Comparison of ENCODE assay signal across 18 mouse cellular contexts in the genomic region with DNA sequence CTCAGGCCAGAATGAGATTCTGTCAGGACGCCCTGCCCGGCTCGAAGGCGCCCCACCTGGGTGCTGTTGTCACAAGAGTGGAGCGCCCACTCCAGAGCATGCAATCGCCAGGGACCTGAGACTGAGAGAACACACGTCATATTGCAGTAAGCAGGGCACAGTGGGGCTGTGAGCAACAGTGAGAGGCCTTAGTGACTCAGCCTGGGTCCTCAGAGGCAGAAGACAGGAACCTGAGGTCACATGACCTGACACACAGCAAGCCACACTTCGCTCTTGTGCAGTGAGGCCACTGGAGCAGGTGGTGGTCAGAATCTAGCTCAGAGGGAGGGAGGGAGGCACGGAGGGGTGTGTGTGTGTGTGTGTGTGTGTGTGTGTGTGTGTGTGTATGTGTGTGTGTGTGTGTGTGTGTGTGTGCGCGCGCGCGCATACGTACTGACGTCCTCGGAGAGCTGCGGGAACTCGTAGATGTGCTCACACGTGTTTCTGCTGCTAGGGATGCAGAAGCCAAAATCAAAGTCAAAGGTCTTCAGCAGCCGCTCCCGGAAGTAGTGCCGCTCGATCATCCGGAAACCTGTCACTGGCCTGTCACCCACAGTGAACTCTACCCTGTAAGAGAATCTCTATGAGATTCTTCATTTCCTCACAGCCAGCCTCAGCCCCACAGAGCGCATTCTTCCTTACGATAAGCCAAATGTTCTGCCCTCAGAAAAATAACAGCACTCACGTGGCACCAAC. TPM values are rescaled to one million over a fixed set of nuclear protein-coding genes. Genes with fewer than 3 reads are reported as not detected.
DNase-seq lines count a peak whose midpoint lies in the region; ATAC-seq and TF ChIP-seq lines count a peak whose summit lies in the region.
"Had no signal": no experiment of that assay in that cellular context is flagged by ENCODE, and none has a peak within 500 bp of the region (broad histone marks: within the 10 kb centered on the region; RNA-seq: fewer than 3 reads in every experiment).

No protein-coding gene starts in this region.

- no peak overlapping the region for H3K4me2 ChIP-seq in embryonic facial prominence, embryonic 13.5 days
- H3K4me2 ChIP-seq: kidney, embryonic 15.5 days; liver, embryonic 15.5 days had no signal

- peaks cover 83% of the 10 kb centered on the region for H3K36me3 ChIP-seq in embryonic facial prominence, embryonic 13.5 days
- H3K36me3 ChIP-seq in embryonic facial prominence, embryonic 10.5 days (replicated peaks) = peaks cover 100% of the 10 kb centered on the region
- H3K36me3 ChIP-seq in thymus, adult 2 months (ENCODE audit: control insufficient read depth, insufficient read depth, low read length) = peaks cover 12% of the 10 kb centered on the region
- peaks cover 94% of the 10 kb centered on the region for H3K36me3 ChIP-seq in midbrain, embryonic 10.5 days

- no peak for TF ChIP-seq POLR2A in thymus, adult 2 months (IDR thresholded peaks at IDR 0.05; ENCODE audit: control insufficient read depth, extremely low read depth, insufficient read depth, low read length, poor library complexity)
- no peak for TF ChIP-seq POLR2A in cortical plate, adult 2 months (IDR thresholded peaks at IDR 0.05; ENCODE audit: extremely low read depth, insufficient read depth, low read length)

- ATAC-seq in embryonic facial prominence, embryonic 13.5 days (ENCODE audit: insufficient number of reproducible peaks, insufficient read depth, low FRiP score, low TSS enrichment, low read depth) = 0 out of 2 replicates have a peak, but pooled peaks have one; percentile 13

- H3K9me3 ChIP-seq in embryonic facial prominence, embryonic 13.5 days = no peaks in the 10 kb centered on the region
- H3K9me3 ChIP-seq in embryonic facial prominence, embryonic 10.5 days = no peaks in the 10 kb centered on the region
- no peaks in the 10 kb centered on the region for H3K9me3 ChIP-seq in midbrain, embryonic 10.5 days (replicated peaks)
- H3K9me3 ChIP-seq: heart, embryonic 10.5 days; kidney, embryonic 15.5 days; limb, embryonic 10.5 days; liver, embryonic 15.5 days had no signal

- H3K4me1 ChIP-seq in embryonic facial prominence, embryonic 13.5 days = peaks cover 12% of the 10 kb centered on the region
- peaks cover 12% of the 10 kb centered on the region for H3K4me1 ChIP-seq in embryonic facial prominence, embryonic 10.5 days
- H3K4me1 ChIP-seq in thymus, adult 2 months (replicated peaks; ENCODE audit: control insufficient read depth, insufficient read depth, low read length) = peaks cover 20% of the 10 kb centered on the region
- H3K4me1 ChIP-seq in cortical plate, adult 2 months (ENCODE audit: control insufficient read depth, insufficient read depth, low read length) = no peaks in the 10 kb centered on the region
- peaks cover 9% of the 10 kb centered on the region; the same call in 1 of the 2 replicates for H3K4me1 ChIP-seq in midbrain, embryonic 10.5 days

- DNase-seq in embryonic facial prominence, embryonic 10.5 days (ENCODE audit: low spot score) = no peak
- no peak for DNase-seq in thymus, adult 2 months
- DNase-seq in thymus, postnatal 36 days = no peak
- DNase-seq in midbrain, embryonic 10.5 days (ENCODE audit: low spot score) = no peak
- DNase-seq in frontal cortex, postnatal 25 days (ENCODE audit: low spot score in 2 of 2) = no peak
- DNase-seq in urinary bladder, postnatal 10 days (ENCODE audit: low spot score) = no peak
- DNase-seq: adrenal gland, postnatal 36 days; cerebellum, adult 18-20 months; heart, postnatal 4 days; right cerebral cortex, postnatal 4 days had no signal

- no peak overlapping the region for H3K4me3 ChIP-seq in embryonic facial prominence, embryonic 13.5 days
- no peak overlapping the region for H3K4me3 ChIP-seq in embryonic facial prominence, embryonic 10.5 days
- H3K4me3 ChIP-seq in thymus, adult 2 months (ENCODE audit: control insufficient read depth, insufficient read depth, low read length) = no peak overlapping the region; the same call in 1 of the 2 replicates
- no peak overlapping the region for H3K4me3 ChIP-seq in cortical plate, adult 2 months (ENCODE audit: insufficient read depth, low read length)
- H3K4me3 ChIP-seq in midbrain, embryonic 10.5 days = no peak overlapping the region
- H3K4me3 ChIP-seq: heart, embryonic 10.5 days; kidney, embryonic 15.5 days; limb, embryonic 10.5 days; liver, embryonic 15.5 days; myocyte had no signal

- no peak overlapping the region for H3K27ac ChIP-seq in embryonic facial prominence, embryonic 13.5 days
- H3K27ac ChIP-seq in embryonic facial prominence, embryonic 10.5 days (replicated peaks) = no peak overlapping the region
- H3K27ac ChIP-seq in thymus, adult 2 months (ENCODE audit: control insufficient read depth, insufficient read depth, low read length) = 0 out of 2 replicates have a peak overlapping the region, but pooled peaks have one; percentile 5
- 0 out of 2 replicates have a peak overlapping the region, but pooled peaks have one; percentile 19 for H3K27ac ChIP-seq in cortical plate, adult 2 months (ENCODE audit: insufficient read depth, low read length)
- no peak overlapping the region for H3K27ac ChIP-seq in midbrain, embryonic 10.5 days (replicated peaks)
- H3K27ac ChIP-seq: heart, embryonic 10.5 days; kidney, embryonic 15.5 days; limb, embryonic 10.5 days; liver, embryonic 15.5 days; macrophage had no signal

- 92% methylated on average over 28 of the region's 28 CpGs for WGBS in embryonic facial prominence, embryonic 13.5 days
- WGBS in embryonic facial prominence, embryonic 10.5 days = 94% methylated on average over 28 of the region's 28 CpGs
- WGBS in thymus, adult 2 months = 81% methylated on average over 28 of the region's 28 CpGs
- 92% methylated on average over 28 of the region's 28 CpGs for WGBS in midbrain, embryonic 10.5 days

- H3K27me3 ChIP-seq in embryonic facial prominence, embryonic 13.5 days = no peaks in the 10 kb centered on the region
- no peaks in the 10 kb centered on the region for H3K27me3 ChIP-seq in embryonic facial prominence, embryonic 10.5 days (replicated peaks; ENCODE audit: low read depth, poor library complexity, severe bottlenecking)
- no peaks in the 10 kb centered on the region for H3K27me3 ChIP-seq in thymus, adult 2 months (ENCODE audit: control insufficient read depth, insufficient read depth, low read length)
- no peaks in the 10 kb centered on the region for H3K27me3 ChIP-seq in midbrain, embryonic 10.5 days (ENCODE audit: low read depth, poor library complexity, severe bottlenecking)
- H3K27me3 ChIP-seq: kidney, embryonic 15.5 days; liver, embryonic 15.5 days had no signal

- TF ChIP-seq CTCF in thymus, adult 2 months (IDR thresholded peaks at IDR 0.05; ENCODE audit: borderline replicate concordance, control insufficient read depth, extremely low read depth, insufficient read depth, low read length, poor library complexity) = no peak
- TF ChIP-seq CTCF in cortical plate, adult 2 months (IDR thresholded peaks at IDR 0.05; ENCODE audit: extremely low read depth, insufficient read depth, low read length) = no peak

- no peak overlapping the region for H3K9ac ChIP-seq in embryonic facial prominence, embryonic 13.5 days
- H3K9ac ChIP-seq: kidney, embryonic 15.5 days; liver, embryonic 15.5 days had no signal

RNA-seq across cellular contexts. Expression of gene Acads, which starts 7.6 kb away (rescaled TPM):
- polyA plus RNA-seq in embryonic facial prominence, embryonic 13.5 days (2015; fragmentation: Nextera tagmentation; extraction: Ambion mirVana) = 48.2 and 52.5 TPM in 2 replicates
- polyA plus RNA-seq in embryonic facial prominence, embryonic 10.5 days (2016; fragmentation: Nextera tagmentation; extraction: Ambion mirVana) = 72.6 and 78.7 TPM in 2 replicates
- polyA plus RNA-seq in thymus, adult 2 months (2012; rRNA removed) = 99.6 and 101 TPM in 2 replicates
- polyA plus RNA-seq in cortical plate, adult 2 months (2012; rRNA removed) = 12.7 and 12.8 TPM in 2 replicates
- 60.0 and 65.2 TPM in 2 replicates for polyA plus RNA-seq in midbrain, embryonic 10.5 days (2016; fragmentation: Nextera tagmentation; extraction: Ambion mirVana)

RNA-seq across cellular contexts. Expression of gene Unc119b, which starts 8.0 kb away (rescaled TPM):
- polyA plus RNA-seq in embryonic facial prominence, embryonic 13.5 days (2015; fragmentation: Nextera tagmentation; extraction: Ambion mirVana) = 43.5 and 44.4 TPM in 2 replicates
- 63.5 and 68.7 TPM in 2 replicates for polyA plus RNA-seq in embryonic facial prominence, embryonic 10.5 days (2016; fragmentation: Nextera tagmentation; extraction: Ambion mirVana)
- 67.3 and 68.6 TPM in 2 replicates for polyA plus RNA-seq in thymus, adult 2 months (2012; rRNA removed)
- polyA plus RNA-seq in cortical plate, adult 2 months (2012; rRNA removed) = 24.8 and 26.2 TPM in 2 replicates
- polyA plus RNA-seq in midbrain, embryonic 10.5 days (2016; fragmentation: Nextera tagmentation; extraction: Ambion mirVana) = 66.7 and 68.7 TPM in 2 replicates

RNA-seq across cellular contexts. Expression of gene Gm10401, which starts 28.6 kb away (rescaled TPM):
- 44.5 TPM in 2 replicates for polyA plus RNA-seq in embryonic facial prominence, embryonic 13.5 days (2015; fragmentation: Nextera tagmentation; extraction: Ambion mirVana)
- polyA plus RNA-seq in embryonic facial prominence, embryonic 10.5 days (2016; fragmentation: Nextera tagmentation; extraction: Ambion mirVana) = 20.8 and 25.5 TPM in 2 replicates
- polyA plus RNA-seq in thymus, adult 2 months (2012; rRNA removed) = 0.26 TPM in 1 of 2 replicates, not detected in the other
- not detected in 2 replicates for polyA plus RNA-seq in cortical plate, adult 2 months (2012; rRNA removed)
- polyA plus RNA-seq in midbrain, embryonic 10.5 days (2016; fragmentation: Nextera tagmentation; extraction: Ambion mirVana) = 23.5 and 25.4 TPM in 2 replicates

RNA-seq across cellular contexts. Expression of gene Mlec, which starts 31.2 kb away (rescaled TPM):
- 73.4 and 79.0 TPM in 2 replicates for polyA plus RNA-seq in embryonic facial prominence, embryonic 13.5 days (2015; fragmentation: Nextera tagmentation; extraction: Ambion mirVana)
- polyA plus RNA-seq in embryonic facial prominence, embryonic 10.5 days (2016; fragmentation: Nextera tagmentation; extraction: Ambion mirVana) = 73.6 and 80.6 TPM in 2 replicates
- polyA plus RNA-seq in thymus, adult 2 months (2012; rRNA removed) = 95.0 and 98.5 TPM in 2 replicates
- polyA plus RNA-seq in cortical plate, adult 2 months (2012; rRNA removed) = 74.6 and 78.6 TPM in 2 replicates
- polyA plus RNA-seq in midbrain, embryonic 10.5 days (2016; fragmentation: Nextera tagmentation; extraction: Ambion mirVana) = 56.5 and 69.5 TPM in 2 replicates

Comparison
In these comparisons a context has a peak if more than half of its experiments do, and no peak if none do; other contexts are left out.
1. H3K27ac ChIP-seq: peak in thymus, adult 2 months (single experiment) and cortical plate, adult 2 months (single experiment); none in embryonic facial prominence, embryonic 13.5 days (single experiment), embryonic facial prominence, embryonic 10.5 days (single experiment) and midbrain, embryonic 10.5 days (single experiment).
2. RNA of gene Gm10401, which starts 28.6 kb away (polyA plus RNA-seq): 44.5 TPM in embryonic facial prominence, embryonic 13.5 days, 20.8 to 25.5 TPM in embryonic facial prominence, embryonic 10.5 days and 23.5 to 25.4 TPM in midbrain, embryonic 10.5 days; 0.26 TPM in thymus, adult 2 months and not detected in cortical plate, adult 2 months; every median in the first group is over 10 times any median in the second.